ENCODE assay signal across 8 mouse cellular contexts in genomic region chr5:119670566-119671108, GRCm38 (mm10). TPM values are rescaled to one million over a fixed set of nuclear protein-coding genes. Genes with fewer than 3 reads are reported as not detected.
DNase-seq lines count a peak whose midpoint lies in the region; ATAC-seq and TF ChIP-seq lines count a peak whose summit lies in the region.

Gene Tbx3, plus strand, starts transcription at chr5:119670669.

- H3K4me3 ChIP-seq in C2C12 (ENCODE audit: insufficient read depth, poor library complexity, severe bottlenecking): peak within 1 kb of the TSS; percentile 53
- peak within 1 kb of the TSS; percentile 22 for H3K4me3 ChIP-seq in forebrain, embryonic 14.5 days (ENCODE audit: low read depth, low read length)
- peak within 1 kb of the TSS; percentile 55 for H3K4me3 ChIP-seq in heart, postnatal 0 days (ENCODE audit: low read depth, low read length)
- H3K4me3 ChIP-seq in liver, embryonic 14.5 days (ENCODE audit: insufficient read depth in 1 of 2, low read depth in 2 of 2, low read length in 2 of 2): peak within 1 kb of the TSS; percentile 50 to 56
- peak within 1 kb of the TSS; percentile 20 for H3K4me3 ChIP-seq in neural tube, embryonic 14.5 days (ENCODE audit: low read depth, low read length)

- H3K9me3 ChIP-seq in forebrain, embryonic 14.5 days (replicated peaks; ENCODE audit: control insufficient read depth, low read length): no peaks in the 10 kb centered on the region
- H3K9me3 ChIP-seq in heart, postnatal 0 days (replicated peaks; ENCODE audit: control insufficient read depth, low read length): no peaks in the 10 kb centered on the region
- no peaks in the 10 kb centered on the region for H3K9me3 ChIP-seq in liver, embryonic 14.5 days (ENCODE audit: control insufficient read depth, low read length)
- H3K9me3 ChIP-seq in neural tube, embryonic 14.5 days (ENCODE audit: control insufficient read depth, low read length): no peaks in the 10 kb centered on the region

- TF ChIP-seq CTCF in C2C12 (IDR thresholded peaks at IDR 0.05; ENCODE audit: control insufficient read depth, insufficient read depth, insufficient read length): peak; percentile 39
- peak; percentile 64 for TF ChIP-seq CTCF in heart, postnatal 0 days (IDR thresholded peaks at IDR 0.05; ENCODE audit: low read depth)
- TF ChIP-seq CTCF in liver, embryonic 14.5 days (IDR thresholded peaks at IDR 0.05; ENCODE audit: low read depth): peak; percentile 46

- no peaks in the 10 kb centered on the region for H3K27me3 ChIP-seq in C2C12 (ENCODE audit: control insufficient read depth, insufficient read depth, insufficient read length)
- H3K27me3 ChIP-seq in forebrain, embryonic 14.5 days (replicated peaks; ENCODE audit: control insufficient read depth, insufficient read depth, low read length): peaks cover 95% of the 10 kb centered on the region
- peaks cover 81% of the 10 kb centered on the region for H3K27me3 ChIP-seq in heart, postnatal 0 days (ENCODE audit: control insufficient read depth, insufficient read depth, low read length)
- H3K27me3 ChIP-seq in liver, embryonic 14.5 days (ENCODE audit: control insufficient read depth, insufficient read depth, low read length): peaks cover 85% of the 10 kb centered on the region
- peaks cover 60% of the 10 kb centered on the region for H3K27me3 ChIP-seq in neural tube, embryonic 14.5 days (ENCODE audit: control insufficient read depth, insufficient read depth, low read length)

- H3K4me2 ChIP-seq in forebrain, embryonic 14.5 days (ENCODE audit: low read length): peak within 1 kb of the TSS; percentile 49
- peak within 1 kb of the TSS; percentile 69 for H3K4me2 ChIP-seq in heart, postnatal 0 days (ENCODE audit: low read depth, low read length)
- peak within 1 kb of the TSS; percentile 53 for H3K4me2 ChIP-seq in liver, embryonic 14.5 days (ENCODE audit: low read depth)
- H3K4me2 ChIP-seq in neural tube, embryonic 14.5 days (ENCODE audit: low read depth, low read length): peak within 1 kb of the TSS; percentile 49

- peak; percentile 95 for ATAC-seq in forebrain, embryonic 14.5 days
- ATAC-seq in heart, postnatal 0 days (ENCODE audit: insufficient read depth, low read depth): peak; percentile 91
- peak; percentile 82 for ATAC-seq in liver, embryonic 14.5 days (ENCODE audit: insufficient read depth)
- peak; percentile 96; the same call in 1 of the 2 replicates for ATAC-seq in neural tube, embryonic 14.5 days (ENCODE audit: low read depth)

- H3K4me1 ChIP-seq in forebrain, embryonic 14.5 days (ENCODE audit: control insufficient read depth, insufficient read depth, low read length): peaks cover 6% of the 10 kb centered on the region; the same call in 1 of the 2 replicates
- peaks cover 15% of the 10 kb centered on the region; the same call in 1 of the 2 replicates for H3K4me1 ChIP-seq in heart, postnatal 0 days (ENCODE audit: control insufficient read depth, insufficient read depth)
- H3K4me1 ChIP-seq in liver, embryonic 14.5 days (replicated peaks; ENCODE audit: control insufficient read depth in 2 of 2, insufficient read depth in 2 of 2, low read length in 1 of 2): no peaks in the 10 kb centered on the region
- H3K4me1 ChIP-seq in neural tube, embryonic 14.5 days (ENCODE audit: control insufficient read depth, insufficient read depth, low read length): peaks cover 7% of the 10 kb centered on the region; the same call in 1 of the 2 replicates

- H3K79me3 ChIP-seq in C2C12 (ENCODE audit: low read depth): peaks cover 27% of the 10 kb centered on the region

- H3K27ac ChIP-seq in forebrain, embryonic 14.5 days (ENCODE audit: low read depth, low read length): no peak within 1 kb of the TSS
- peak within 1 kb of the TSS; percentile 83 for H3K27ac ChIP-seq in heart, postnatal 0 days (ENCODE audit: low read depth)
- H3K27ac ChIP-seq in liver, embryonic 14.5 days: no peak within 1 kb of the TSS; the same call in 1 of the 2 replicates
- peak within 1 kb of the TSS; percentile 48; the same call in 1 of the 2 replicates for H3K27ac ChIP-seq in neural tube, embryonic 14.5 days (ENCODE audit: low read depth, low read length)

- DNase-seq in brain, embryonic 18.5 days (ENCODE audit: low read depth, low spot score): peak; percentile 65
- peak; percentile 92 for DNase-seq in forebrain, embryonic 14.5 days (ENCODE audit: low spot score)
- peak; percentile 94 for DNase-seq in heart, postnatal 0 days (ENCODE audit: low spot score)
- DNase-seq in kidney, postnatal 25 days: peak; percentile 86 to 93
- peak; percentile 35 to 47 (median 46) for DNase-seq in liver, embryonic 14.5 days (ENCODE audit: low read depth in 3 of 3, low spot score in 3 of 3)
- peak; percentile 24 for DNase-seq in thymus, postnatal 14 days

- TF ChIP-seq EP300 in heart, postnatal 0 days (IDR thresholded peaks at IDR 0.05; ENCODE audit: low read depth): peak; percentile 89
- no peak for TF ChIP-seq EP300 in liver, embryonic 14.5 days (IDR thresholded peaks at IDR 0.05; ENCODE audit: low read depth)

- no peaks in the 10 kb centered on the region for H3K36me3 ChIP-seq in C2C12 (ENCODE audit: control insufficient read depth, insufficient read depth)
- no peaks in the 10 kb centered on the region for H3K36me3 ChIP-seq in forebrain, embryonic 14.5 days (ENCODE audit: control insufficient read depth, insufficient read depth, low read length)
- no peaks in the 10 kb centered on the region for H3K36me3 ChIP-seq in heart, postnatal 0 days (replicated peaks; ENCODE audit: control insufficient read depth, insufficient read depth, low read length)
- no peaks in the 10 kb centered on the region for H3K36me3 ChIP-seq in liver, embryonic 14.5 days (replicated peaks; ENCODE audit: control insufficient read depth, insufficient read depth, low read depth)
- H3K36me3 ChIP-seq in neural tube, embryonic 14.5 days (ENCODE audit: control insufficient read depth, insufficient read depth, low read length): no peaks in the 10 kb centered on the region

- H3K79me2 ChIP-seq in C2C12 (ENCODE audit: control insufficient read depth, insufficient read depth): peaks cover 41% of the 10 kb centered on the region

- H3K9ac ChIP-seq in forebrain, embryonic 14.5 days (ENCODE audit: low read length): peak within 1 kb of the TSS; percentile 53
- peak within 1 kb of the TSS; percentile 66 for H3K9ac ChIP-seq in heart, postnatal 0 days (replicated peaks; ENCODE audit: low read depth, low read length)
- 0 out of 2 replicates have a peak within 1 kb of the TSS, but pooled peaks have one; percentile 6 for H3K9ac ChIP-seq in liver, embryonic 14.5 days (replicated peaks)
- peak within 1 kb of the TSS; percentile 18 for H3K9ac ChIP-seq in neural tube, embryonic 14.5 days (replicated peaks; ENCODE audit: low read depth, low read length)

- peak within 1 kb of the TSS; percentile 72 for H3ac ChIP-seq in C2C12 (ENCODE audit: control insufficient read depth, insufficient read length, low read depth)

- WGBS in forebrain, embryonic 14.5 days: 0% methylated on average over 43 of the region's 43 CpGs
- WGBS in heart, postnatal 0 days: under 1% methylated on average over 42 of the region's 43 CpGs
- WGBS in liver, embryonic 14.5 days (ENCODE audit: insufficient replicate concordance): under 1% methylated on average over 41 of the region's 43 CpGs
- under 1% methylated on average over 43 of the region's 43 CpGs for WGBS in neural tube, embryonic 14.5 days

TF ChIP-seq in C2C12, 6 proteins besides CTCF, POLR2A, EP300 and RAD21:
- TF ChIP-seq FOSL1 (IDR thresholded peaks at IDR 0.05; ENCODE audit: insufficient read depth, low read length, poor library complexity, severe bottlenecking) (no peak), MAX (IDR thresholded peaks at IDR 0.05) (peak; percentile 70)

RNA-seq across cellular contexts. Expression of gene Tbx3, which starts in this region (rescaled TPM):
- 4.5 TPM for polyA plus RNA-seq in C2C12 (2012; fragmentation: generic; extraction: Trizol)
- 1.7 and 2.8 TPM in 2 replicates for polyA plus RNA-seq in forebrain, embryonic 14.5 days (2014; fragmentation: Nextera tagmentation; extraction: Ambion mirVana)
- 3.2 and 6.7 TPM in 2 replicates for total RNA-seq in heart, postnatal 0 days (2014; rRNA removed; ENCODE audit: low replicate concordance)
- 5.4 and 5.7 TPM in 2 replicates for polyA plus RNA-seq in heart, postnatal 0 days (2015; fragmentation: Nextera tagmentation; extraction: Ambion mirVana)
- 1.4 and 1.7 TPM in 2 replicates for polyA plus RNA-seq in liver, embryonic 14.5 days (2012; rRNA removed)
- 2.0 and 2.4 TPM in 2 replicates for polyA plus RNA-seq in liver, embryonic 14.5 days (2014; fragmentation: Nextera tagmentation; extraction: Ambion mirVana)
- polyA plus RNA-seq in neural tube, embryonic 14.5 days (2014; fragmentation: Nextera tagmentation; extraction: Ambion mirVana): 0.88 and 6.4 TPM in 2 replicates

Comparison
In these comparisons a context has a peak if more than half of its experiments do, and no peak if none do; other contexts are left out.
1. DNase-seq: peak in every context shown above with its lines; median percentile 94 in heart, postnatal 0 days; 92 in forebrain, embryonic 14.5 days; 90 in kidney, postnatal 25 days; 65 in brain, embryonic 18.5 days; 46 in liver, embryonic 14.5 days; 24 in thymus, postnatal 14 days.
2. H3K27ac ChIP-seq: peak in heart, postnatal 0 days (single experiment) and neural tube, embryonic 14.5 days (single experiment); none in forebrain, embryonic 14.5 days (single experiment) and liver, embryonic 14.5 days (single experiment).
3. H3K9ac ChIP-seq: peak in every context shown above with its lines; median percentile 66 in heart, postnatal 0 days; 53 in forebrain, embryonic 14.5 days; 18 in neural tube, embryonic 14.5 days; 6 in liver, embryonic 14.5 days.
4. Peak in every context shown above with its lines, with median percentiles within 50 percentile points of each other: H3K4me3 ChIP-seq, CTCF ChIP-seq, ATAC-seq and H3K4me2 ChIP-seq.